Mouse (Mus musculus) midbrain, embryonic 16.5 days (tissue): ENCODE results near the gene Fezf1. TPM values are rescaled to one million over a fixed set of nuclear protein-coding genes. Genes with fewer than 3 reads are reported as not detected.
A peak's percentile ranks its signal among the peaks of the same experiment; 100 is the strongest.

Experiments
- ATAC-seq: fragments of 200-750 bp; cut with Nextera tagmentation; 2 replicates; pipeline ENCODE4 v1.8.0; 2017; ENCODE audit warnings: moderate TSS enrichment
- H3K27ac ChIP-seq: fragments of 300-500 bp; sonication (generic); 2 replicates; pipeline ENCODE4 v1.5.1; 2014; ENCODE audit warnings: mild to moderate bottlenecking, low read length, mixed read lengths
- H3K27me3 ChIP-seq: fragments of 300-500 bp; sonication (generic); 2 replicates; pipeline ENCODE4 v1.6.1; 2014; ENCODE audit warnings: low read depth, low read length, mixed read lengths; ENCODE audit not compliant: control insufficient read depth, insufficient read depth
- H3K36me3 ChIP-seq: fragments of 300-500 bp; sonication (generic); 2 replicates; pipeline ENCODE4 v1.6.1; 2014; ENCODE audit warnings: mild to moderate bottlenecking, low read length, moderate library complexity, mixed read lengths; ENCODE audit not compliant: control insufficient read depth, insufficient read depth
- H3K4me1 ChIP-seq: fragments of 300-500 bp; sonication (generic); 2 replicates; pipeline ENCODE4 v1.6.1; 2014; ENCODE audit warnings: mild to moderate bottlenecking, low read length, mixed read lengths; ENCODE audit not compliant: control insufficient read depth, insufficient read depth
- H3K4me2 ChIP-seq: fragments of 300-500 bp; sonication (generic); 2 replicates; pipeline ENCODE4 v1.6.1; 2014; ENCODE audit warnings: mild to moderate bottlenecking, low read length, mixed read lengths
- H3K4me3 ChIP-seq: fragments of 300-500 bp; sonication (generic); 2 replicates; pipeline ENCODE4 v1.5.1; 2014; ENCODE audit warnings: low read depth, mild to moderate bottlenecking, low read length, moderate library complexity, mixed read lengths
- H3K9ac ChIP-seq: fragments of 300-500 bp; sonication (generic); 2 replicates; pipeline ENCODE4 v1.6.1; 2014; ENCODE audit warnings: low read depth, low read length, mixed read lengths
- H3K9me3 ChIP-seq: fragments of 300-500 bp; sonication (generic); replicated peaks from 2 replicates; pipeline ENCODE4 v1.6.1; 2014; ENCODE audit warnings: mild to moderate bottlenecking, low read length, mixed read lengths; ENCODE audit not compliant: control insufficient read depth, poor library complexity, severe bottlenecking
- WGBS: fragments of 180-500 bp; shearing (Covaris S2); extraction: QIAGEN DNeasy Blood & Tissue Kit; methylation state at CpG from one replicate; pipeline ENCODE4 v1.1.7; 2014; 5-methylcytosine and 5-hydroxymethylcytosine counted together
- polyA plus RNA-seq: library from polyadenylated mRNA; unstranded; fragments of >200 nt; fragmentation: Nextera tagmentation; extraction: Ambion mirVana; gene quantifications from 2 replicates; pipeline ENCODE4 v1.2.1, GENCODE M21; 2015

The Fezf1 gene
- polyA plus RNA-seq = 4.7 and 8.9 TPM in 2 replicates

DNA sequence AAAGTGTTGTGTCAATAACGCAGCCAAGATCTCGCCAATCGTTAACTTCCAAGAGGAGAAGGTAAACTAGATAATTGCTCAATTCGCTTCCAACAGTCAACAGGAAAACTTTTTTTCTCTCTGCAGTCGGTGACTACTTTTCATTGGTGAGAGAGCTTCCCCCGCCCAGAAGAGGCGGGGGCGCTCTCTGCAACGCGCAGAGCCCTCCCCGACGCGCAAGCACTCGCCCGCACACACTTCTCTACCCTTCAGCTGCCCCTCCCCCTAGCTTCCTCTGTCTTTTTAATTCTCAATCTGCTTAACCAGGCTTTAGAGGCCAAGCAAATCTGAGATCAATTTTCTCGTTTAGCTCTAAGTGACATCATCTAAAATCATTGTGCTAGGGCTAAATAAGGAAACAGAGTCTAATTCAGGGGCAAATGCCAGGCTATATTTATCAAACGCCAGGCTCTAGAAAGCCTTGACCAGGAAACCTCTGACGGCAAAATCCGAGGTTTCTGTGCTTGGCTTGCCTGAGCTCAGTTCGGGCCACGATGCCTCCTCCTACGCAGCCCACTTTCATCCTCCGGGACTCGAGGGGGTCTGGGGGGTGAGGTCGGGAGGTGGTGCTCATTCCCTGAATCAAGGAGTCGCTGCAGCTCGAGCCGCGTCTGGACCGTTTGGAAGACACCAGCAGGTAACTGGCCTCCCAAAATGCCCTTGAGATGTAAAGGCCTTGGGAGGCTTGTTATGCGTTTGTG lies at the start of gene Fezf1:
Fezf1 (minus strand) TSS at position 50 of the 740 bp plus-strand sequence.
- Histone ChIP-seq H3K4me2 (peak within 1 kb of the TSS; percentile 57), H3K9ac (no peak within 1 kb of the TSS), H3K27me3 (peaks cover 45% of the 10 kb centered on the region), H3K27ac (no peak within 1 kb of the TSS), H3K36me3 (no peaks in the 10 kb centered on the region), H3K4me1 (peaks cover 9% of the 10 kb centered on the region), H3K9me3 (no peaks in the 10 kb centered on the region), H3K4me3 (peak within 1 kb of the TSS; percentile 37)
- no peak for ATAC-seq
- under 1% methylated on average over 31 of the region's 31 CpGs for WGBS

DNA sequence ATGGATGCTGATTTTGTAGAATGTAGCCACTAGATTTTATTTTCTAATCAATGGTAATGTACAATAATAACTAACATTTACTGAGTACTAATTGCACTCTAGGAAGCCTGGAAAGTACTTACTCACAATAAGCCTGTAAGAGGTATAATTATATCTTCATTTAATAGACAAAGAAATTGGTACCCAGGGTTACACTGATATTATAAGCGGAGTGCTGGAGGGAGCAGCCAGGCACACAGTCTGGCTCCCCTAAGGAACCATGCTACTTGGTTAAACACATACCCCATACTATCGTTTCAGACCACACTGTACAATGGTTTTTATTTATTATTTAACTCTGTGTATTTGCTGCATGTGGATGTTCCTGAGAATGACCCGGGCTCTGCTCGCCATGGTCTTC lies 46.5 kb upstream of the Fezf1 start:
- ATAC-seq = no peak
- WGBS = 88% methylated on average over 4 of the region's 4 CpGs

DNA sequence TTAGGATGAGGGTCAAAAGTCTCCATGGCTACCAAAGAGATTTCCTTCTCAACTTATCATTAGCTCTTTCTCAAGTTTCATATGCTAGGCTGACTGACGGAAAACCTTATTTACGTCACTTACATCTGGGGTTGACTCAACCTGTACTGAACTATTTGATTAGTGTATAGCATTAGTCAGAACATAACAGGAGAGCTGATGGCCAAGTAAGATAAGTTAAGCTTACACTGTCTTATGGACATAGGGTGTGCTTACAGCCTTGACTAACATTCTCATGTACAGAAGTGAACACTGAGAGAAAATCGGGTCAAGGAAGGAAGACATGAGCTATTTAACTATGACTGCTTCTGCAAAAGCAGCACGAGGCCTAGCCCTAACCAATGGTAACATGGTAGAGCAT lies 40.6 kb upstream of the Fezf1 start:
- peaks cover 9% of the 10 kb centered on the region for H3K27me3 ChIP-seq
- H3K36me3 ChIP-seq = no peaks in the 10 kb centered on the region
- H3K9ac ChIP-seq = no peak overlapping the region
- no peak overlapping the region for H3K27ac ChIP-seq
- no peaks in the 10 kb centered on the region for H3K4me1 ChIP-seq
- H3K9me3 ChIP-seq = no peaks in the 10 kb centered on the region
- no peak overlapping the region for H3K4me2 ChIP-seq
- ATAC-seq = no peak
- no peak overlapping the region for H3K4me3 ChIP-seq
- WGBS = 92% methylated on average over 4 of the region's 4 CpGs

More for the DNA sequence above, 46.5 kb upstream of the Fezf1 start:
- Histone ChIP-seq H3K36me3 (no peaks in the 10 kb centered on the region), H3K9me3 (no peaks in the 10 kb centered on the region), H3K4me2 (no peak overlapping the region), H3K27me3 (no peaks in the 10 kb centered on the region; the same call in 1 of the 2 replicates), H3K9ac (no peak overlapping the region), H3K4me3 (no peak overlapping the region), H3K4me1 (no peaks in the 10 kb centered on the region), H3K27ac (no peak overlapping the region)

DNA sequence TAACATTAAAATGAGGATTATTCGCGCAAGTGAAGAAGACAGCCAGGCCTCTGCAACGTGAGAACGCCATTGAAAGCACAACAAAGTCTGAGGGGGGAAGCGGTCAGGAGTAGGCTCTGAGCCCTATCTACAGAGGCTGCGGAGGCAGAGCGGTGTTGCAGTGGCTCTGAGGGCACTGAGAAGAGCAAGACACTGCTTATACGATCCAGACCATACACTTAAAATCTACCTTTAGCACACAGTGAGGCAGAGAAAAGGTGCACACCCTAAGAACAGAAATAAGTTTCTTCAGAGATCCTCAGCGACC lies 33.3 kb upstream of the Fezf1 start:
- no peak overlapping the region for H3K9ac ChIP-seq
- no peak overlapping the region for H3K4me2 ChIP-seq
- no peak overlapping the region for H3K27ac ChIP-seq
- no peak for ATAC-seq
- no peak overlapping the region for H3K4me3 ChIP-seq
- no peaks in the 10 kb centered on the region for H3K4me1 ChIP-seq
- 34% methylated on average over 9 of the region's 9 CpGs for WGBS
- H3K27me3 ChIP-seq = peaks cover 39% of the 10 kb centered on the region
- 0 out of 2 replicates have a peak, but pooled peaks cover 2% of the 10 kb centered on the region for H3K9me3 ChIP-seq
- no peaks in the 10 kb centered on the region for H3K36me3 ChIP-seq

DNA sequence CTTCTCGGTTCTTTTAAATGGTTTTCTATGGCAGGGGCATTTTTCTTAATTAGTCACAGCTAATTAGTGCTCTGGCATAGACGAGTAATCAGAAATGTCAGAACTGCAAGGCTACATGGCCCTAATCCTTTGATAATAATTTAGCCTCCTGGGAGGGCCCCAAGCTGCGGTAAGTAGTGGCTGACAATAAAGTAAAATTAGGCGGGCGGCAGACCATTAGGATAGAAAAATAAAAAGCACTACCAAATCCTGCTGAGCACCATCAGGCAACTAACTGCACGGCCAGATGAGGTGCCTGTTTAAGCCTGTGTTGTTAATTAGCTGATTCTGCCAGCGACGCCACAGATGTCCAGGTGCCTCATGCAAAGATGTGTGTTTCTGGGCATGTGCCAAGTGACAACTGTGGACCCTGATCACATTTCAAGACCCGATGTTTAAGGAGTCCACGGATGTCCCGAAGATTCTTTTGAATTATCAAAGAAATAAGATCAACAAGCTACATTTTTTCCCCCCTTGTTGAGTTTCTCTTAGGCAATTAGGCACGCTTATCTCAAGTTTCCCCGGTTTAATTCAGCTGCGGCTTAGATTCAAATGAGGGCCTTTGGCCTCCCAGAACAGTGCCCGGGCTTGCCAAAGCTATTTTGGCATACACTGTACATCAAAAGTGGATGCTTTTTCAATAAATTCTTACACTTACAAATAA lies 32.8 kb upstream of the Fezf1 start:
- peaks cover 41% of the 10 kb centered on the region for H3K27me3 ChIP-seq
- no peaks in the 10 kb centered on the region for H3K36me3 ChIP-seq
- no peak overlapping the region for H3K27ac ChIP-seq
- H3K4me1 ChIP-seq = no peaks in the 10 kb centered on the region
- no peak overlapping the region for H3K4me3 ChIP-seq
- H3K9me3 ChIP-seq = 0 out of 2 replicates have a peak, but pooled peaks cover 2% of the 10 kb centered on the region
- 10% methylated on average over 15 of the region's 15 CpGs for WGBS
- peak; percentile 64 for ATAC-seq
- no peak overlapping the region for H3K9ac ChIP-seq
- no peak overlapping the region for H3K4me2 ChIP-seq

DNA sequence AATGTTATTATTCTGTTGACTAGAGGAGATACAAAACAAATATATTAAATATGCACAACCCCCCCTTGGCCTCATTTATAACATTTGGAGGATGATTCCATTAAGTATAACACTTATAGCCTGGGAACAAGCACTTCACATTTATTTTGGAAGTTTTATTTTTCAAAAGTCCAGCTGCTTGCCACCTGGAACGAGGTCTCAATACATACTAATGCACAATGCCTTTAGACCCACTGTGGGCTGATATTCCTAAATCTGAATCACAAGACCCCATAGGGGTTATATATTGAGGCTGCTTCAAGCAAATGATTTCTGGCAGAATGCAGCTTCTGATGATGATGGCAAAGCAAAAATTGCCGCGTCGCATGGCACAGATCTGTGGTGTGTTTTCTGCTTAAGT lies 25.3 kb upstream of the Fezf1 start:
- ATAC-seq = no peak
- Histone ChIP-seq H3K27ac (no peak overlapping the region), H3K36me3 (no peaks in the 10 kb centered on the region), H3K9ac (no peak overlapping the region), H3K4me2 (no peak overlapping the region), H3K4me3 (no peak overlapping the region), H3K4me1 (no peaks in the 10 kb centered on the region), H3K9me3 (no peaks in the 10 kb centered on the region), H3K27me3 (peaks cover 39% of the 10 kb centered on the region)
- WGBS = 35% methylated on average over 4 of the region's 4 CpGs

DNA sequence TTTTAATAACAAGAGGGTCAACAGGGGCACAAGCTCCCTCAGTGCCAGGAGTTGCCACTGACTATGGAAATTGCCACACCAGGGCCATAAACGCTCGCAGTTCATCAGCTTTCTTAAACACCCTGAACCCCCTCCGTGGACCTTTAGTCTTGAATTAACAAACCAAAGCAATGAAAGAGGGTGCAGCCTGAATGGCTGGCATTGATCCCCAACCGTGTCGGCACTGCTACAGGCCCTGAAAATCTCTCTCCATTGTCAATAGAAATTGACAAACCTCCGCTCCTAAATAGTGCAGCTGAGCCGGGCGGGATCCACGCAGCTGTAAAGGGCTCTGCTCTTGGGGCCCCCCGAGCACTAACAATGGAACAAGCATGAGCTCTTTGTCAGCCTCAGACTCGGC lies 24.8 kb upstream of the Fezf1 start:
- peak; percentile 42; the same call in 1 of the 2 replicates for ATAC-seq
- Histone ChIP-seq H3K9me3 (no peaks in the 10 kb centered on the region), H3K9ac (no peak overlapping the region), H3K36me3 (no peaks in the 10 kb centered on the region), H3K4me1 (no peaks in the 10 kb centered on the region), H3K4me2 (no peak overlapping the region), H3K27me3 (peaks cover 39% of the 10 kb centered on the region), H3K27ac (no peak overlapping the region), H3K4me3 (no peak overlapping the region)
- WGBS = under 1% methylated on average over 11 of the region's 11 CpGs

DNA sequence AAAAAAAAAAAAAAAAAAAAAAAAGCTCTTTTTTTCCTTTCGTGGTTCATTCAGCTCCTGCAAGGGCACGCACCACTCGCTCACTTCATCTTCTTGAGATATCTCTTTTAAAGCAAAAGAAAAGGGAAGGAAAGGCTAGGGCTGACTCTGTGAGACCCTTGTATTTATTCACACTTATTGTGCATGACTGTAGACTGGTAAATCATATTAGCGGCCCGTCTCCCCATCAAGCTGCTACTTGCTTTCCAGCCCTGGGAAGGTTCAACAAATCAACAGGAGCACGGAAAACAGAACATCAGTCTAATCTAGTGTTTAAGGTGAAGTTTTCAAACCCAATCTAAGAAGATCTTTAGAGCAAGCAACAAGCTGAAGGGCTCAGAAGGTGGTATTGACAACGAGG lies 24.4 kb upstream of the Fezf1 start:
- Histone ChIP-seq H3K4me1 (no peaks in the 10 kb centered on the region), H3K9ac (no peak overlapping the region), H3K9me3 (no peaks in the 10 kb centered on the region), H3K27ac (no peak overlapping the region), H3K4me3 (no peak overlapping the region), H3K36me3 (no peaks in the 10 kb centered on the region), H3K4me2 (no peak overlapping the region), H3K27me3 (peaks cover 43% of the 10 kb centered on the region)
- ATAC-seq = no peak
- WGBS = 10% methylated on average over 7 of the region's 7 CpGs

DNA sequence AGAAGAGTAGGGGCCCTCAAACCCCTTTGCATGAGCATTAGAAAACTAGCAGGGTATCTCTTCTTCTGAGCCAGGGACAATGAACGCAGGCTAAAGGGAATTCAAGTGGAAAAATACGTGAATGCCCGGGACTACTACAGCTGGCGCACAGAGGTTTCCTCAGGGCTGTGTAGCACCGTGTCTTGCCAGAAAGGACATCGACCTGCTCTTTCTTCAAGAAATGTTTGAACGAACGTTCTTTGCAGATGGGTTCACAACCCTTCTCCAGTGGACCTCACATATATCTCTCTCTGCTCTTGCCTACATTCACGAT lies 12.5 kb upstream of the Fezf1 start:
- Histone ChIP-seq H3K27me3 (peaks cover 70% of the 10 kb centered on the region), H3K4me2 (peak overlapping the region; percentile 22), H3K4me3 (no peak overlapping the region), H3K9me3 (no peaks in the 10 kb centered on the region), H3K27ac (no peak overlapping the region), H3K36me3 (no peaks in the 10 kb centered on the region), H3K4me1 (peaks cover 3% of the 10 kb centered on the region; the same call in 1 of the 2 replicates), H3K9ac (no peak overlapping the region)
- under 1% methylated on average over 9 of the region's 9 CpGs for WGBS
- no peak for ATAC-seq
